Mouse (Mus musculus) megakaryocyte, embryonic 14.5 days (primary cell): ENCODE data around the gene Lsp1.

ENCODE experiments used
- FLI1 ChIP-seq: IDR thresholded peaks from 2 replicates; pipeline ENCODE4 v1.6.1; 2012; ENCODE audit warnings: low read length, inconsistent platforms, mixed read lengths
- GATA1 ChIP-seq: IDR thresholded peaks from 3 replicates; pipeline ENCODE4 v1.6.1; 2012; ENCODE audit warnings: mixed read lengths, low read length, inconsistent platforms, borderline replicate concordance

DNA sequence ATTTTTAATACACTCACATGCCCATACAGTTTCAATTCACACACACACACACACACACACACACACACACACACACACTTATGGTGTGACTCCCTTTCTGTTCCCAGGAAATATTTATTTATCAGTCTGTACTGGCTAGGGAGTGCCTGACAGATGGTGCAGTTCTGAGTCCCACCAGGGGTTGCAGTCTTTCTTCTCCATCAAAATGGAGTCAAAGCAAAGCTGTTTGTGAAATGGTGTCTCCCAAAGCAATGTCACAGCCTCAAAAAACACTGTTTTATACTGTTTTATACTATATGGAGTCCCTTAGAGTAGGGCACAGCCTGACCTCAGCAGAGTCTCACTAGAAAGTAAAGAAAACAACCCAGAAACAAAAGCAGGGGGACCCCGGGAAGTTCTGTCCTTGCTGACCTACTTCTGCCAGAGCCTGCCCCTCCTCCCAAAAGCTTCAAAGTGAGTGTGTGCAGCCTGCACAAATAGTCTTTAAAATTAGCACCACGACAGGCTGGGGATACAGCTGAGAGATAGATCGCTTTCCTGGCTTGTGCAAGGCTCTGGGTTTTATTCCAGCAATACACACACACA is 3.3 kb upstream of the Lsp1 start:
- TF ChIP-seq GATA1: no peak
- TF ChIP-seq FLI1: no peak
